Mouse (Mus musculus): ENCODE data around the gene Nhlh1.

- TF ChIP-seq CTCF (IDR thresholded peaks at IDR 0.05; ENCODE audit: insufficient read depth, low read length): no peak
- TF ChIP-seq POLR2A (IDR thresholded peaks at IDR 0.05; ENCODE audit: borderline replicate concordance, extremely low read depth, low read depth, low read length): no peak
Measured at GRCm38 (mm10) chr1:172061217-172061616, 3.8 kb upstream of the Nhlh1 start.
